Mouse (Mus musculus) layer of hippocampus, postnatal 25 days (tissue): Measurements from ENCODE around the gene Rnf113a2. TPM values are rescaled to one million over a fixed set of nuclear protein-coding genes. Genes with fewer than 3 reads are reported as not detected.

ENCODE experiments used
- DNase-seq, 2 experiments: peaks; one replicate each; pipeline ENCODE4 v3.0.0; 2022; ENCODE audit warnings: mixed read lengths in 2 of 2, low spot score in 1 of 2; ENCODE audit errors: extremely low spot score in 1 of 2
- total RNA-seq, 2 experiments: library from RNA; stranded (reverse); gene quantifications; 2 replicates each; pipeline ENCODE4 v1.2.3; 2021

The Rnf113a2 gene
- total RNA-seq, 2 experiments from 2014 or later: 13.0 to 13.3 TPM

GRCm38 (mm10) chr12:84407874-84408818 is 8.8 kb upstream of the Rnf113a2 start:
- DNase-seq: peak in 1 of 2 experiments; percentile 8

DNA sequence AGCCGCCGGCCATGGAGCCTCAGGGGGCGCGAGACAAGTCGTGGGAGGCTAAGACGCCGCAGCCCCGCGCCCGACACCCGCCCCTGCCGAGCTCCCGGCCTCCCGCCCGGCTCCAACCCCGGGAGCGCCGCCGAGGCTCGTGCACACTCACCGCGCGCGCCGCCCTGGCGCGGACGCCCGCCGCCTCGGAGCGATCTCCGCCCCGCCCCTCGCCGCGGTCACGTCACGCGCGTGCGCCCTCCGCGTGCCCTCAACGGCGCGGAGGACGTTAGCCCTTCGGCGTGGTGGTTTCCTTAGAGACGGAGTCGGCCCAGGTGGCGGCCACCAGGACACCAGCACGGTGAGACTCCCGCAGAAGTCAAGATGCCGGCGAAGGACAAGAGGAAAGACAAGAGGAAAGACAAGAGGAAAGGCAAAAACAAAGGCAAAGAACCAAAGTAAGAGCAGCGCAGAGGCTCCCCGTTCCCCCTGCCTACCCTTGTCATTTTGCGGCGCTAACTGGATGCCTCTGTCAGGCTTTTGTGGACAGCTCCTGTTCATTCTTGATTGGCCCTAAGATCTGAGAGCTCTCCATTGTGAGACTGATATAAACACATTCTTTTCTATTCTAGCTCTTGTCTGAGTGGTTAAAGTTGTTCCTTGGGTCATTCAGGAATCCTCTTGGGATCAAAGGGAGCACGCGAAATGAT is 8.0 kb upstream of the Rnf113a2 start, which contains the start of the genes Entpd5 and Bbof1:
Gene Entpd5, minus strand, starts transcription at position 211 of the 689 bp plus-strand sequence.
Gene Bbof1, plus strand, starts transcription at position 253 of the 689 bp plus-strand sequence.
- peak; percentile 88 to 93 for DNase-seq

- no peak for DNase-seq
These were observed 568 bp downstream of the Rnf113a2 start for GRCm38 (mm10) chr12:84417605-84417922.

GRCm38 (mm10) chr12:84423990-84424389 is 7.0 kb downstream of the Rnf113a2 start:
- DNase-seq: no peak

- no peak for DNase-seq
These were observed 12.8 kb downstream of the Rnf113a2 start for GRCm38 (mm10) chr12:84429825-84430224.

DNA sequence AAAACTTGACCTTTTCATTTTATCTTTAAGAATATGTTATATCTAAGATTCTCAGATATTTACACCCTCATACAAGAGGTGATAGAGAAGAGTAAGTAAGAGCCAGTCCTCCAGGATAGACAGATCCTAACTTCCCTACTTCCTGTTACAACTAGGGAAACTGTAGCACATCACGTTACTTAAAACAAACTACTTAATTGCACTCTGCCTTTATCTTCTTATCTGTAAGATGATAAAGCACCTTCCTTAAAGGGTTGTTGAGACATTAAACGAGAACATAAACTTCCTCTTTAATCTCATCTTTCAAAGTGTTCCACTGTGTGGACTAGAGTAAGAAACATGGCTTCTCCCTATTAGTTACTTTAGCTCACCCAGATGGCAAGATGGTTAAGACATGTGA is 21.7 kb downstream of the Rnf113a2 start:
- DNase-seq: no peak

DNA sequence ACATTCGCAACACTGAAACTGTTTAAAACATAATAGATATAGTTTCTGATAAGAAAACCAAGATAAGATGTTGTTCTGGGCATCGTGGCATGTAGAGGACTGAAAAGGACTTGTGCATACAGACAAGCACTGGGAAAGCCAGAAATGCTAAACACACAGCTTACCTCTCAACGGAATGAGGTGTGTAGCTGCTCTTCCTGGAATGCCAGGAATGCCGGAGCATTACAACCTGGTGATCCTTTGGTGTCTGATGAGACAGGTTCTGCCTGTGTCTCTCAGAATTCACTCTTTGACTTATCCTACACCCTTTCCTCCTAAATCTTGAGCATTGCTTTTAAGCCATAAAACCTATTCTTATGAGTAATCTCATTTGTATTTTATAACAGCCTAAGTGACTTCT is 25.5 kb downstream of the Rnf113a2 start:
- no peak for DNase-seq

- DNase-seq: no peak
These were observed 30.4 kb downstream of the Rnf113a2 start for GRCm38 (mm10) chr12:84447386-84447785.

GRCm38 (mm10) chr12:84448181-84448580 is 31.2 kb downstream of the Rnf113a2 start:
- no peak for DNase-seq

DNA sequence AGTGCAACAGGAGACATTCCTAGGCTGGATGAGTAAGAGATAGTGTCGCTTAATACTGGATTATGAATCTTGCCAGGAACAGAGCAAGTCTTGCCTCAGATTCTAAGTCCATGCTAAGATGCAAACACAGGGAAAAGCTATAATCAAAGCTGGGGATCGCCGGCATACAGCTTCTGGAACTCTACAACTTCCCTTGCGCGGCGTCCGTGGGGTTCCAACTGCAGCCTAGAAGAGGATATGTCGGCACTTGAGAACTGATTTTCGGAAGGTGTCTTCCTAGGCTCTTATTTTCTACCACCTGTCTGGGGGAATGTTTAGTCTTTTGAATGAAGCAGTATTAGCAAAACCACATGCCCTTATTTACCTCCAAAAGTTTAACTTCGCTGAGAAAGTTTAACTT is 32.9 kb downstream of the Rnf113a2 start:
- DNase-seq: no peak

DNA sequence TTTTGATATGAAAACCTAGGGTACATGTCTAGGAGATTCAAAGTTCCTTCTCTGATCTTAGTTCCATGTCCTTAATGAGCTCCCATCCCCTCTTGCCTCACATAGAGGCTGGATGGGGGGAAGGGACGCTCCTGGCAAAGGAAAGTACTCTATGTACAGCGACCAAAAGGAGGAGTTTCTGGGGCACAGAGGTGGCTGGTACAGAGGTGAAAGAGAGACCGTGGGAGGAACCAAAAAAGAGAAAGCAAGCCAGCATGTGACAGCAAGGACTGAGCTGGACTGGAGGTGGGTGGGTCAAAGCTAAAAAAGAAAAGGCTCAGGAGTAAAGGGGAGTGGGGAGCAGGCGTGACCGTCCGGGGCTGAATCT is 33.3 kb downstream of the Rnf113a2 start:
- peak in 1 of 2 experiments; percentile 14 for DNase-seq

- DNase-seq: peak; percentile 82
These were observed 34.0 kb downstream of the Rnf113a2 start, which contains the start of the genes Aldh6a1 and Lin52 for GRCm38 (mm10) chr12:84450718-84451646. TSS of gene Aldh6a1 (minus strand) at chr12:84451004. TSS of gene Lin52 (plus strand) at chr12:84451422.

DNA sequence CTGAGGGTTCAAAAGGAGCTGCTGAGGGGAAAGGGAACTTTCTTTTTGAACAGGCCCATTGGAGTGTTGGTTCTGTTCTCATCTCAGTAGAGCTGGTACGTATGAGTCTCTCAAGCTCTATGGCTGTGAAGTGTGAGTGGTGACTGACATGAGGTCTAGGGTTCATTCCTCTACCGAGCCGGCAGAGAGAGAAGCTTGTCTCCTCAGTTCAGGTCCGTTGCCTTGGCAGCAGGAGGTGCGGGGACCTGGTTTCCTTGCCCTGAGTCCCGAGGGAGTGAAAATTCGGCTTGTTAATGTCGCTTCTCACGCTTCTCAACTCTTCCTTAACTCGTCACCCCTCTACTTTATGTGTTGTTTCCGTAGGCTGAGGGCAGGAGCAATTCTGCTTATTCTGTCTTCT is 34.8 kb downstream of the Rnf113a2 start:
- peak in 1 of 2 experiments; percentile 12 for DNase-seq

DNA sequence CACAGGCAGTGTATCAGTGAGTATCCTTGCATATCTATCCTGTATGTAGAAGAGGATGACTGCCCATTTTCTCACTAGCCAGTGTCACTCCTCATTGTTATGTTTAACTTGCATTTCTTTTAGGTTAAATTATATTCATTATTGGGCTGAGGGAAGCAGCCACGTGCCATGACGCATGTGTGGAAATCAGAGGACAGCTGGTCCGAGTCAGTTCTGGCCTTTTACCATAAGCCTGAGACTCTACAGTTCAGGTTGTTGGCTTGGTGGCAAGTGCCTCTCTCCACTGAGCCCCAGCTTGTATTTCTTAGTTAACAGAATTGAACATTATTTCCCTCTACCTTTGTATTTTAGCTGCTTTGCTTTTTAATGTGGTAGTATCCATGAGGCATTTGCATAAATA is 39.9 kb downstream of the Rnf113a2 start:
- no peak for DNase-seq

DNA sequence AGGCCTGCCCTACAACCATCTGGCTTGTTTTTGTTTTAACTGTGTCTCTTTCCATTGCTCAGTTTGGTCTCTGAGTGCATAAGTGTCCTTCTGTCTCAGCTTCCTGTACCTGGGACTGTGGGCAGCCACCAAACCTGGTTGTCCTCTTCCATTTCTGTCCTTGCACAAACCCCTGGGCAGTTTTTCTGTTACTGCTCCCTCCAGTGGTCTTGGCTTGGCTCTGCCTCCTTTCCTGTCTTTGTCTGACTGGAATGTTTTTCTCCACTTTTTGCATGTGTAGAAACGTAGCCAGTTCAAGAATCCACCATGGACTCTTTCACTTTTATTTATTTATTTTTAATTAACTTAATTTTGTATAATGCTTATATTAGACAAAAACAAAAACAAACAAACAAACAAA is 42.8 kb downstream of the Rnf113a2 start:
- DNase-seq: no peak

GRCm38 (mm10) chr12:84461416-84461815 is 44.4 kb downstream of the Rnf113a2 start:
- no peak for DNase-seq

DNA sequence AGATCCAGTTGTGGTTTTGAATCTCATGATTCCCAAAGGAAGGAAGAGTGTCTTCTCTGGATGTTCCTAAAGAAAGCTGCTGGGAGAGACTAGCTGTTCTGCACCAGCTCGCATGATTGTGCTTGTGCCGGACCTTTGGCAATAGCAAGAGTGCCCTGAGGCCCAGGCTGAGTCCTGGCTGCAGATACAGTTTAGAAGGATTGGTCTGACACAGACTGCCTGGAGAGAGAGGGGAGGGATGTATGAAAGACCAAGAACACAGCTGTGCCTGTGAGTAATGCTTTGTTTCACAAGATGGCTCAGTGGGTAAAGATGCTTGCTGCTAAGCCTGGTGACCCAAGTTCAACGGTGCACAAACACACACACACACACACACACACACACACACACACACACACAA is 45.9 kb downstream of the Rnf113a2 start:
- DNase-seq: no peak
